Mouse (Mus musculus) G1E (cell line): Measurements from ENCODE around the gene Mxi1.

Source experiments
- CTCF ChIP-seq: IDR thresholded peaks from 2 replicates; pipeline ENCODE4 v1.5.1; 2012; ENCODE audit warnings: low read depth, low read length, inconsistent platforms, mixed read lengths
- POLR2AphosphoS5 ChIP-seq: IDR thresholded peaks from 2 replicates; pipeline ENCODE4 v1.6.1; 2012; ENCODE audit warnings: low read depth, low read length, inconsistent platforms; ENCODE audit not compliant: insufficient replicate concordance
- TAL1 ChIP-seq: conservative IDR thresholded peaks from 2 replicates; pipeline ENCODE4 v1.6.1; 2012; ENCODE audit warnings: low read depth, low read length, inconsistent platforms, mixed read lengths

DNA sequence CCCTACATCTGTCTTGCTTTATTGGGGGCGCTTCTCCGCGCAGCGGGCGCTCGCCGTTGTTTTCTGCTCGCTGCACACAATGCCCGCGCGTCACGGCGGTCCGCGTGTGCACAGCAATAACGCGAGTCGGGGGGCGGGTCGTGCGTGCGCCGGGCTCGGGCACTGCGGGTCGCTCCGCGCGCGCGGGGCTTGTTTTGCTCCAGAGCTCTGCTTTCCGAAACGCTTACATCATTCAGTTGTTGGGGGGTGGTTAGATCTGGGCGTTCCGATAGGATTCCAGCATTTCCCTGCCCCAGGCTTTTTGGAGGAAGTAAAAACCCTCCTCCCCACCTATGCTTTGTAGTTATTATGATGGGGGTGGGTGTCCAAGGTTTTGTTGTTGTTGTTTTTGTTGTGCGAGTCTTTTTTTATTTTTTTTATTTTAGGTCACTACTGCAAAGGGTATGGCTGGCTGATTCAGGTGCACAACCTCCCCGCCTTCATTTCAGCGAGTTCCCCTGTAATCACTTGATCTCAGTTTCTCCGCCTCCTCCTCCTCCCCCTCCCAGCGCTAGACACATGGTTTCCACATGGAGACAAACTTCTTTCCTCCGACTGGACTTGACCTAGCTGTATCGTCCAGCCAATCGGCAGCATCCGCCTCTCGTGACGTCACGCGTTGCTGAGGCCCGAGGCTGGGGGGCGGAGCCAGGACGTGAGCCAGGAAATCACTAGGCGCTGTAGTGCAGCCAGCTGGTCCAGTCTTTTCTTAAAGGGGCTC, 3.5 kb downstream of the Mxi1 start:
- TF ChIP-seq CTCF = no peak
- no peak for TF ChIP-seq TAL1
- TF ChIP-seq POLR2AphosphoS5 = no peak
